Mouse (Mus musculus) lung, postnatal 25 days (tissue): Measurements from ENCODE around the gene Olfr402.
"Not testable (repeated sequence)": the region's sequence is repeated elsewhere in the genome, so short reads cannot be mapped to it uniquely, and the experiment has no call there.

ENCODE experiments used
- DNase-seq: peaks from one replicate; pipeline ENCODE4 v3.0.0; 2022; ENCODE audit warnings: low spot score

Gene Olfr402

GRCm38 (mm10) chr11:74153229-74153628 lies at the start of gene Olfr402:
Gene Olfr402 (plus strand): TSS chr11:74153529.
- no peak for DNase-seq

- no peak for DNase-seq
Measured at GRCm38 (mm10) chr11:74105066-74105465, 48.3 kb upstream of the Olfr402 start.

GRCm38 (mm10) chr11:74113412-74113811 lies 39.9 kb upstream of the Olfr402 start, which contains the start of gene Olfr401:
Gene Olfr401 (plus strand): TSS chr11:74113712.
- no peak for DNase-seq

GRCm38 (mm10) chr11:74140001-74140400 lies 13.3 kb upstream of the Olfr402 start:
- not testable (repeated sequence) for DNase-seq

- DNase-seq = no peak
Measured at GRCm38 (mm10) chr11:74145866-74146265, 7.5 kb upstream of the Olfr402 start.

- DNase-seq = no peak
Measured at GRCm38 (mm10) chr11:74168771-74169170, 15.4 kb downstream of the Olfr402 start.

DNA sequence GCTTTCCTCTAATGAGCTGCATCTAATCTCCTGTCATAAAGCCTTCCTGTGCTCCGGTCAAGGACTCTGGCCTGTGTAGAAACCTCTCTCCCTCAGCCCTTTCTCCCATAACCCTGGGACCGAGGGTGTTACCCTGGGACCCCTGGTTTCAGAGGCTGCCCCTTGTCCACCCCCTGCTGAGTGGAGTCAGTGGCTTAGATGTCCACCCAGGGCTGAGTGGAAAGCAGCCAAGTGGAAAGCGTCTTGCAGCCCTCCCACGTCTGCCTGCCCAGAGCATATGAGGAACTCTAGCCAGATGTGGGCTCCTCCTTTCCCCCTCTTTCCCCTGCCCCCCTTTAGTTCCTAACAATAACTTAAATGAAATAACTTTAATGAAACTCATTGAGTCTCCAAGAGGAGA lies 29.8 kb downstream of the Olfr402 start:
- DNase-seq = no peak

DNA sequence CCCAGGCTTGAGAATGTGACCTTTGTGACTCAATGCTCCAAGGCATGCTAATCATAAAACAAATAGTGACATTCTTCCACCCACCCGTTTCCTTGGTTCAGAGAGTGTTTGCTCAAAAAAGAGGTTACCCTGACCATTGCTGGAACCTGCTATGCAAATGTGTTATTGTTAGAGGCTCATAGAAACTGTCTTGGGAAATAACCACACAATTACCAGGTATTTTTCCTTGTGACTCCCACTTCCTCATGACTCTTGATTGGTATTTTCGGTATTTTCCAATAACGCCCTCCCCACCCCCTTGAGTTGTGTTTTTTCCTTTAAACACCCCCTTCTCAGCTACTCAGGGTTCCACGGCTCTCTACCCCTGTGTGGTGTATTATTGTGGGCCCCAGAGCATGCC lies 30.4 kb downstream of the Olfr402 start:
- no peak for DNase-seq

GRCm38 (mm10) chr11:74185949-74186348 lies 32.6 kb downstream of the Olfr402 start, which contains the start of gene Olfr403:
Gene Olfr403 (plus strand): TSS chr11:74186249.
- DNase-seq = no peak
